Mouse (Mus musculus): ENCODE measurements at regions not wholly inside any gene's neighbourhood (a gene's known extent, or its start where the extent isn't known, plus 50 kb on each side); places are given as distances from the start of the nearest gene placed in this dataset.

- no peaks in the 10 kb centered on the region for H3K36me3 ChIP-seq
- no peak overlapping the region for H3K27ac ChIP-seq
- no peaks in the 10 kb centered on the region for H3K9me3 ChIP-seq
- peaks cover 3% of the 10 kb centered on the region for H3K4me1 ChIP-seq
- ATAC-seq (ENCODE audit: insufficient number of reproducible peaks, low FRiP score, low TSS enrichment, low read depth) = no peak
- H3K4me3 ChIP-seq = no peak overlapping the region
- no peak overlapping the region for H3K9ac ChIP-seq
- H3K27me3 ChIP-seq = no peaks in the 10 kb centered on the region
- whole genome bisulfite sequencing = 100% methylated on average over 1 of the region's 1 CpGs
- no peak overlapping the region for H3K4me2 ChIP-seq
Measured at GRCm38 (mm10) chr8:127715097-127715496, 643.3 kb upstream of the Nrp1 start.

- Histone ChIP-seq H3K36me3 (no peaks in the 10 kb centered on the region), H3K9me3 (no peaks in the 10 kb centered on the region), H3K4me2 (no peak overlapping the region), H3K27ac (no peak overlapping the region), H3K4me1 (peaks cover 22% of the 10 kb centered on the region), H3K9ac (no peak overlapping the region), H3K4me3 (no peak overlapping the region), H3K27me3 (no peaks in the 10 kb centered on the region)
- no peak for ATAC-seq (ENCODE audit: insufficient number of reproducible peaks, low FRiP score, low TSS enrichment, low read depth)
Measured at GRCm38 (mm10) chr8:127717969-127718368, 640.4 kb upstream of the Nrp1 start.

- no peak overlapping the region for H3K4me3 ChIP-seq
- 33% methylated on average over 6 of the region's 6 CpGs for WGBS
- H3K27me3 ChIP-seq = no peaks in the 10 kb centered on the region
- H3K9ac ChIP-seq = no peak overlapping the region
- H3K27ac ChIP-seq = no peak overlapping the region
- H3K4me1 ChIP-seq = peaks cover 20% of the 10 kb centered on the region
- no peak overlapping the region for H3K4me2 ChIP-seq
- ATAC-seq (ENCODE audit: insufficient number of reproducible peaks, low FRiP score, low TSS enrichment, low read depth) = no peak
- no peaks in the 10 kb centered on the region for H3K36me3 ChIP-seq
- H3K9me3 ChIP-seq = no peaks in the 10 kb centered on the region
Measured at GRCm38 (mm10) chr8:127719881-127720280, 638.5 kb upstream of the Nrp1 start.

DNA sequence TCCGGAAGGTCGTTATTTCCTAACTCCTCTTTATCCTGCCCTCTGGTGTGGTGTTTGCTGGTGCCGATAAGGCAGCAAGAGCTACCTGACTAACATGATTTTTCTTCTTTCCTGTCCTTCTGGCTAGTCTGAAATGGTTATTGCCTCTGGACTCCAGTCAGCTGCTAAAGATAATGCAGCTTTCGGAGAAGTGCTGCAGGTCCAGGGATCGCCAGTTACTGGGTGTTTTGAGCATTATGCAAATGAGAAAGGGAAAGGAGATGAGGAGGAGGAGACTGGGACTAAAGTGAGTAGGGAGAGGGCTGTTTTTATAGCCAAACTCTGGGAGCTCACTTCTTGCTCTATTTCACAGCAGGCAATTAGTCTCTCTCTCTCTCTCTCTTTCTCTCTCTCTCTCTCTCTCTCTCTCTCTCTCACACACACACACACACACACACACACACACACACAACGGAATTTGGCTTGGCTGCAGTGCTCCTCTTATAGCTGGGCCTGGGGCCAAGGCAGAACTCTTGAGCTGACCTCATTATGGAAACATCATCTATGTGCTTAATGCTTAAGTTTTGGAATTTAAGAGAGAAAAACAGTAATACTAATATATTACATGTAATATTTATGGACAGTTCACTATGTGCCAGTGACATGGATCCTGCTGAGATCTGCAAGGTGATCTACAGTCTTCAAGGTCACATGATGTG lies 637.7 kb upstream of the Nrp1 start:
- no peak for ATAC-seq (ENCODE audit: insufficient number of reproducible peaks, low FRiP score, low TSS enrichment, low read depth)
- 25% methylated on average over 6 of the region's 6 CpGs for WGBS

GRCm38 (mm10) chr8:127721624-127722023 lies 636.8 kb upstream of the Nrp1 start:
- WGBS = 50% methylated on average over 1 of the region's 1 CpGs
- Histone ChIP-seq H3K27me3 (no peaks in the 10 kb centered on the region), H3K36me3 (no peaks in the 10 kb centered on the region), H3K9me3 (no peaks in the 10 kb centered on the region), H3K4me2 (no peak overlapping the region), H3K9ac (no peak overlapping the region), H3K27ac (0 out of 2 replicates have a peak overlapping the region, but pooled peaks have one; percentile 1), H3K4me3 (no peak overlapping the region), H3K4me1 (peaks cover 20% of the 10 kb centered on the region)
- ATAC-seq (ENCODE audit: insufficient number of reproducible peaks, low FRiP score, low TSS enrichment, low read depth) = no peak

More for the DNA sequence above, 637.7 kb upstream of the Nrp1 start:
- Histone ChIP-seq H3K9me3 (no peaks in the 10 kb centered on the region), H3K27me3 (no peaks in the 10 kb centered on the region), H3K4me2 (peak overlapping the region; percentile 17; the same call in 1 of the 2 replicates), H3K4me1 (peaks cover 20% of the 10 kb centered on the region), H3K9ac (no peak overlapping the region), H3K36me3 (no peaks in the 10 kb centered on the region), H3K27ac (0 out of 2 replicates have a peak overlapping the region, but pooled peaks have one; percentile 8), H3K4me3 (no peak overlapping the region)

DNA sequence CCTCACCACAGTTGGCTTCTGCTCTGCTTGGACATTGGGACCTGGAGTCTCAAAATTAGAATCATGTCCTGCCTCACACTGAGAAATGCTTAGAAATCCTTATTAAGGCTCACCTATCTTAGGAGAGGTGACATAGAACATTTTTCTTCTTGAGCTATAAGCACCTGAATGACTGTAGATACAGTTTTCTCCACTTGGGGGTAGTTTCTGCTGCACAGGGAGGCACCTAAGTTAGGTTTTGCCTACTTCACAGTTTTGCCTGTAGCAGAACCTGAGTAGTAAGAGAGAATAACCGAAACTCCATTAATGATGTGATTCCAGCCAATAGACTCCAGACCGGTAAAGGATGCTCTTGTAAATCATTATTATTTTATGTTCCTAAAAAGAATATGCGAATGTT lies 624.3 kb upstream of the Nrp1 start:
- 86% methylated on average over 3 of the region's 3 CpGs for whole genome bisulfite sequencing

GRCm38 (mm10) chr8:127742236-127742635 lies 616.2 kb upstream of the Nrp1 start:
- Histone ChIP-seq H3K27me3 (no peaks in the 10 kb centered on the region), H3K4me2 (no peak overlapping the region), H3K36me3 (no peaks in the 10 kb centered on the region), H3K4me3 (no peak overlapping the region), H3K9ac (no peak overlapping the region), H3K27ac (no peak overlapping the region), H3K4me1 (no peaks in the 10 kb centered on the region), H3K9me3 (no peaks in the 10 kb centered on the region)
- ATAC-seq (ENCODE audit: insufficient number of reproducible peaks, low FRiP score, low TSS enrichment, low read depth) = no peak
- 69% methylated on average over 6 of the region's 6 CpGs for WGBS

More for the DNA sequence above, 624.3 kb upstream of the Nrp1 start:
- ATAC-seq (ENCODE audit: insufficient number of reproducible peaks, low FRiP score, low TSS enrichment, low read depth) = no peak
- H3K4me1 ChIP-seq = no peaks in the 10 kb centered on the region
- H3K9ac ChIP-seq = no peak overlapping the region
- no peak overlapping the region for H3K4me2 ChIP-seq
- no peaks in the 10 kb centered on the region for H3K27me3 ChIP-seq
- no peaks in the 10 kb centered on the region for H3K9me3 ChIP-seq
- no peak overlapping the region for H3K4me3 ChIP-seq
- no peak overlapping the region for H3K27ac ChIP-seq
- no peaks in the 10 kb centered on the region for H3K36me3 ChIP-seq

GRCm38 (mm10) chr8:127745221-127745620 lies 613.2 kb upstream of the Nrp1 start:
- Histone ChIP-seq H3K9me3 (no peaks in the 10 kb centered on the region), H3K27me3 (no peaks in the 10 kb centered on the region), H3K4me1 (no peaks in the 10 kb centered on the region), H3K36me3 (no peaks in the 10 kb centered on the region), H3K27ac (no peak overlapping the region), H3K9ac (no peak overlapping the region), H3K4me3 (no peak overlapping the region), H3K4me2 (no peak overlapping the region)
- WGBS = 69% methylated on average over 4 of the region's 4 CpGs
- no peak for ATAC-seq (ENCODE audit: insufficient number of reproducible peaks, low FRiP score, low TSS enrichment, low read depth)

DNA sequence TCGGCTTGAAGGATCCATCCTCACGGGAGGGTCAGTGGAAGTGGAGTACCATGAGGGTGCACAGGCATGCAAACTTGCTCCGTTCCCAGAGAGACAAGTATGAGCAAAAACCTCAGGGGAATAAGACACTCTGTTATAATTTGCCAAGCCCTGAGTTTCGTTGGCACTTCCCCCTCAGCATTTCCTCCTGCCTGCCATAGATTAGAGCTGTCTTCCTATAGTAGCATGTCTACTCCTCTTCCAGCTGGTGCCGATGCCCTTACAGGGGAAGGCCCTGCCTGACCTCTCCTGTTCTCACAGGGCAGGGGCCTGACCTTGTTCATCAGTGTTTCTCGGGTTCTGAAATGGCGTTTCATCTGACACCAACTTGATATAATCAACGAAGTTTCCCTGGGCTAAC lies 611.9 kb upstream of the Nrp1 start:
- Histone ChIP-seq H3K4me1 (no peaks in the 10 kb centered on the region), H3K4me3 (no peak overlapping the region), H3K27ac (no peak overlapping the region), H3K36me3 (no peaks in the 10 kb centered on the region), H3K27me3 (no peaks in the 10 kb centered on the region), H3K9me3 (no peaks in the 10 kb centered on the region), H3K9ac (no peak overlapping the region), H3K4me2 (no peak overlapping the region)
- WGBS = 71% methylated on average over 8 of the region's 8 CpGs
- no peak for ATAC-seq (ENCODE audit: insufficient number of reproducible peaks, low FRiP score, low TSS enrichment, low read depth)

GRCm38 (mm10) chr8:127752871-127753270 lies 605.5 kb upstream of the Nrp1 start:
- no peak overlapping the region for H3K9ac ChIP-seq
- peaks cover 1% of the 10 kb centered on the region; the same call in 1 of the 2 replicates for H3K4me1 ChIP-seq
- H3K9me3 ChIP-seq = no peaks in the 10 kb centered on the region
- H3K36me3 ChIP-seq = no peaks in the 10 kb centered on the region
- no peak overlapping the region for H3K4me2 ChIP-seq
- H3K4me3 ChIP-seq = no peak overlapping the region
- no peak for ATAC-seq (ENCODE audit: insufficient number of reproducible peaks, low FRiP score, low TSS enrichment, low read depth)
- H3K27me3 ChIP-seq = no peaks in the 10 kb centered on the region
- 77% methylated on average over 5 of the region's 5 CpGs for WGBS
- no peak overlapping the region for H3K27ac ChIP-seq

DNA sequence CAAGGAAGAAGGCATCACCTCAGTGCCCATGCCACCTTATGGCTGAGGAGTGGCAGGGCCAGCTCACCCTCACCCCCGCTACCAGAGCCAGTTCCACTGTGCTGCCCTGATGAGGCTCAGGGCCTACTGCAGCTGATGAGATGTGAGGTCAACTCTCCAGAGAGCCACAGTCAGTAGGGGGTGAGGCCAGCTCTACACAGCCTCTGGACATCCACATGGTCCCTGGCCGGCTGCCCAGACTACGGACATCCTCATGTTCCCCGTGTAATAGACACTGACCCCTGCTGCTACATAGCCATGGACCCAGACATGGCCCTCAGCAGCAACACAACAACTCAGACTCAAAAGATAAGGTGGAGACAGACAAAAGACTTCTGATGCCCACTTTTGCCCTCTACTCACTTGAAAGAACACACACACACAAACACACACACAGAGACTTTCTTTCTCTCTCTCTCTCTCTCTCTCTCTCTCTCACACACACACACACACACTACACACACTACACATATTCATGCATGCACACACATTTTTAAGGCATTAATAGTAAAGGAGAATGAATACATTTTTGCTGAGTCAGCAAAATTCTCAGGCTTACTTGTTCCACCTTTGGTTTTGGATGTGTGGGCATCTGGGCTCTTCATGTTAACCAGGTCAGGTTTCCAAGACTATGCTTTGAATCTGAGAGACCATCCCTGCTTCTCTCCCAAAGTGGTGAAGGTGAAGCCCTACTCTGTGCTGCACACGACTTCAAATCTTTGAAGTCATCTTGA lies 604.4 kb upstream of the Nrp1 start:
- Histone ChIP-seq H3K27ac (no peak overlapping the region), H3K4me1 (peaks cover 3% of the 10 kb centered on the region; the same call in 1 of the 2 replicates), H3K4me2 (no peak overlapping the region), H3K27me3 (no peaks in the 10 kb centered on the region), H3K9me3 (no peaks in the 10 kb centered on the region), H3K4me3 (no peak overlapping the region), H3K9ac (no peak overlapping the region), H3K36me3 (no peaks in the 10 kb centered on the region)
- 84% methylated on average over 5 of the region's 5 CpGs for WGBS
- no peak for ATAC-seq (ENCODE audit: insufficient number of reproducible peaks, low FRiP score, low TSS enrichment, low read depth)

- Histone ChIP-seq H3K36me3 (no peaks in the 10 kb centered on the region), H3K4me1 (peaks cover 3% of the 10 kb centered on the region; the same call in 1 of the 2 replicates), H3K9me3 (no peaks in the 10 kb centered on the region), H3K27ac (0 out of 2 replicates have a peak overlapping the region, but pooled peaks have one; percentile 54), H3K4me3 (no peak overlapping the region), H3K27me3 (no peaks in the 10 kb centered on the region), H3K9ac (no peak overlapping the region), H3K4me2 (no peak overlapping the region)
- 59% methylated on average over 2 of the region's 2 CpGs for WGBS
- no peak for ATAC-seq (ENCODE audit: insufficient number of reproducible peaks, low FRiP score, low TSS enrichment, low read depth)
Measured at GRCm38 (mm10) chr8:127757396-127757795, 601.0 kb upstream of the Nrp1 start.
